Mouse (Mus musculus): ENCODE measurements around the gene Rhebl1. TPM values are rescaled to one million over a fixed set of nuclear protein-coding genes. Genes with fewer than 3 reads are reported as not detected.

Rhebl1 gene
- polyA plus RNA-seq, 1 experiment from 2014 or later: 33.0 TPM

DNA sequence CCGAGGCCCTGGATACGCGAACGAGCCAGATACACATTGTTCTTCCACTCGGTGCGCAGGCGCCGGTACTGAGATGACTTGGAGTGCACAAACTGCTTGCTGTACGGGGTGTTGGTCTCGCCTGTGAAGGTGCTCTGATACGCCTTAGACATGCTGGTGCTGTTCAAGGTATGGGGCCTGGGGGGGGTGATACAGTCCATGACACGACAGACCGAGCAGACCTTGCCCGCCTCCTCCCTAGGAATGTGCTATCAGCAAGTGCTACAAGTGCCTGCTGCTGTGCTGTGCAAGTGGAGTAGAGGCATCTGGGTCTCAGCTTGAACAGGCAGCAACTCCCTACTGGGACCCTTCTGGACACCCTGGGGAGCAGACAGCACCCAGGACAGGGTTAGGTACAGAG is 59.0 kb downstream of the Rhebl1 start:
- Histone ChIP-seq H3K4me2 (no peak overlapping the region), H3K27me3 (no peaks in the 10 kb centered on the region), H3K4me3 (no peak overlapping the region), H3K9ac (no peak overlapping the region), H3K4me1 (peaks cover 3% of the 10 kb centered on the region; the same call in 1 of the 2 replicates), H3K9me3 (replicated peaks) (no peaks in the 10 kb centered on the region), H3K36me3 (ENCODE audit: poor library complexity, severe bottlenecking) (peaks cover 77% of the 10 kb centered on the region), H3K27ac (no peak overlapping the region)
- no peak for ATAC-seq
- WGBS: 93% methylated on average over 14 of the region's 14 CpGs

DNA sequence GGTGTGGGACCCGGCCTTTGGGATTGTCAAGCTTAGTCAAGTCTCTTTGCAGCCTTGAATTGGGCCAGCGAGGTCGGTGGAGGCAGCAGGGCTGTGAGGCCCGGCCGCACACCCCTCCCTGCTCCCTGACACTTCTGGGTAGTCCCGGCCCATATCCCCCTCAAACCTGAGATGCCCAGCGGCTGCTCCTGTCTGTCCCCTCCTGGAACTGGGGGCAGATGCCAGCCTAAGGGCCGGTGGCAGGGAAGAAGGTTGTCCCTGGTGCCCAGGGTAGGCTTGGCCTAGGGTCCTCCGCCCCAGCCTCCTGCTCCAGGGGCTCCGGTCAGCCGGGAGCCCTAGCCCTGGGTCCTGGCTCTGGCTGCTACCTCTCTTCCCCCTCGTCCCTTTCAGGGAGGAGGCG is 60.3 kb downstream of the Rhebl1 start:
- WGBS: 87% methylated on average over 13 of the region's 13 CpGs
- Histone ChIP-seq H3K27me3 (no peaks in the 10 kb centered on the region), H3K4me1 (peaks cover 9% of the 10 kb centered on the region), H3K9me3 (replicated peaks) (no peaks in the 10 kb centered on the region), H3K4me3 (no peak overlapping the region), H3K4me2 (no peak overlapping the region), H3K9ac (no peak overlapping the region), H3K36me3 (ENCODE audit: poor library complexity, severe bottlenecking) (peaks cover 65% of the 10 kb centered on the region), H3K27ac (no peak overlapping the region)
- ATAC-seq: no peak

DNA sequence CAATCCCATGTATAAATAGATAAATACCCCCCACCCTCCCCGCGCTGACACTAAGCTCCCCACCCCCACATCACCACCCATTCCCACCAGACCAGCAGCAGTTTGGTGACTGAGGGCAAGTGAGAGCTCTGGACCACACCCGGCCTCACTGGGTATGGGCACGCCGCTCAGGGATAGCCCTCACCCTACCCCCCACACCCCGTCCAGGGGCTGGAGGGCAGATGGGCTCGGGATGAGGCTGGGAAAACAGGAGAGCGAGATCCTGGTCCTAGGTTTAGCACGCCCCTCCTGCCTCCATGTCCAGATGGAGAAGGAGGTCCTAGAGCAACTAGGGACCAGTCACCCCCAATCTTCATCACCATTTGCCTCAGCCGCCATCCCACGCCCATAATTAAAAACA is 61.1 kb downstream of the Rhebl1 start:
- H3K4me1 ChIP-seq: peaks cover 9% of the 10 kb centered on the region
- no peaks in the 10 kb centered on the region for H3K27me3 ChIP-seq
- H3K27ac ChIP-seq: no peak overlapping the region
- H3K4me2 ChIP-seq: no peak overlapping the region
- no peak overlapping the region for H3K9ac ChIP-seq
- H3K36me3 ChIP-seq (ENCODE audit: poor library complexity, severe bottlenecking): peaks cover 57% of the 10 kb centered on the region
- 89% methylated on average over 11 of the region's 11 CpGs for WGBS
- H3K4me3 ChIP-seq: no peak overlapping the region
- H3K9me3 ChIP-seq (replicated peaks): no peaks in the 10 kb centered on the region
- no peak for ATAC-seq

DNA sequence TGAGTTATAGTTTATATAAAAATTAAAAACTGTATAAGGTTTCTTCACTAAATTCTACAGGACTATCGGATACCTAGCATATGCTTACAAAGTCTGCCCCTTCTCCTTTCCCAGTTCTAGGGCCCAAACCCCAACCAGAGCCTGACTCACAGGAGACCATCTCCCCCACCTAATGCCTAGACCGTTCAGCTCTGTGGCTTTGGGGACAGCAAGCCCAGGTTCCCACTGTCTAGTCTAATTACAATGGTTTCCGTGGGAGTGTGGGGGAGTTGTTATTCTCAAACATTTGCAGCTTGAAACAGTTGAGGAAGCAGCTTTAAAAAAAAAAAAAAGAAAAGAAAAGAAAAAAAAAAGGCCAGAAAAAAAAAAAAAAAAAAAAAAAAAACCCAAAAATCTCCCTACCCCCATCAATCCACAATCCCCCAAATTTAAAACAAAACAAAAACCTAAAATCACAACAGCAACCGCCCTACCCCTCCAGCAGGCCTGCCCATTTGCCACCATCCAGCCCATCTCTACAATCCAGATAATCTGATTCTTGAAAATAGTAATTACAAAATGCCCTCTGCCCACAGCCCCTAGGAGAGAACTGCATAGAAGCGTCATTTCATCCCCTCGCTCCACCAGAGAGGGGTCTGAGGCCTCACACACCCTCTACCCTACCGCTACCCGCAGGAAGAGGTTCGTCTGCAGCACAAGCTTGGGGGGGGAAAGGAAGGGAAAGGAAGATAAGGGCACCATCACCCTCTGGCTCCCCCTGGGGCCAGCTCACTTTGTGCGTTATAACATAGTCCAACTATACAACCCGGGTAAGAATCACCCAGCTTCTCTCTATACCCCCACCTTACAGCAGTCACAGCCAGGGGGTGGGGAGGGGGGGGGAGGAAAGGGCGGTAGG is 61.9 kb downstream of the Rhebl1 start:
- H3K4me1 ChIP-seq: peaks cover 9% of the 10 kb centered on the region
- no peak for ATAC-seq
- peaks cover 48% of the 10 kb centered on the region for H3K36me3 ChIP-seq (ENCODE audit: poor library complexity, severe bottlenecking)
- no peak overlapping the region for H3K9ac ChIP-seq
- no peaks in the 10 kb centered on the region for H3K27me3 ChIP-seq
- 62% methylated on average over 12 of the region's 12 CpGs for WGBS
- no peak overlapping the region for H3K4me3 ChIP-seq
- H3K27ac ChIP-seq: 0 out of 2 replicates have a peak overlapping the region, but pooled peaks have one; percentile 76
- H3K4me2 ChIP-seq: peak overlapping the region; percentile 78; the same call in 1 of the 2 replicates
- H3K9me3 ChIP-seq (replicated peaks): no peaks in the 10 kb centered on the region

DNA sequence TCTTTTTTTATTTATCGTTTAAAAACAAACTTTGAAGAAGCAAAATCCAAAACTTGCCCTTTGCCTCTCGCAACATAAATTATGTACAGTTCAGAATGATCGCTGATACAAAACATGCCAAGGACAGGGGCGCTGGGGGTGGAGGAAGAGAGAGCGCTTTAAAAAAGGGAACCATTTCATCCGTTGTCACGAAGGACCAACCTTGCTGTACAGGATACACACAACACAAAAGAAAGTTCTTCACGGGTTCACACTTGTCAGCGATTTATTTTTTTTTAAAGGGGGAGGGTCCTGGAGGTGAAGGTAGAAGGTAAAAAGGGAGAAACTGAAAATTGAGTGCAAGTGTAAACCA is 62.7 kb downstream of the Rhebl1 start:
- H3K36me3 ChIP-seq (ENCODE audit: poor library complexity, severe bottlenecking): peaks cover 41% of the 10 kb centered on the region
- H3K4me2 ChIP-seq: peak overlapping the region; percentile 78
- H3K9ac ChIP-seq: peak overlapping the region; percentile 86
- peak overlapping the region; percentile 78 for H3K4me3 ChIP-seq
- H3K9me3 ChIP-seq (replicated peaks): no peaks in the 10 kb centered on the region
- peak overlapping the region; percentile 76 for H3K27ac ChIP-seq
- ATAC-seq: peak; percentile 54; the same call in 1 of the 2 replicates
- peaks cover 9% of the 10 kb centered on the region for H3K4me1 ChIP-seq
- H3K27me3 ChIP-seq: no peaks in the 10 kb centered on the region
- 19% methylated on average over 9 of the region's 9 CpGs for WGBS

DNA sequence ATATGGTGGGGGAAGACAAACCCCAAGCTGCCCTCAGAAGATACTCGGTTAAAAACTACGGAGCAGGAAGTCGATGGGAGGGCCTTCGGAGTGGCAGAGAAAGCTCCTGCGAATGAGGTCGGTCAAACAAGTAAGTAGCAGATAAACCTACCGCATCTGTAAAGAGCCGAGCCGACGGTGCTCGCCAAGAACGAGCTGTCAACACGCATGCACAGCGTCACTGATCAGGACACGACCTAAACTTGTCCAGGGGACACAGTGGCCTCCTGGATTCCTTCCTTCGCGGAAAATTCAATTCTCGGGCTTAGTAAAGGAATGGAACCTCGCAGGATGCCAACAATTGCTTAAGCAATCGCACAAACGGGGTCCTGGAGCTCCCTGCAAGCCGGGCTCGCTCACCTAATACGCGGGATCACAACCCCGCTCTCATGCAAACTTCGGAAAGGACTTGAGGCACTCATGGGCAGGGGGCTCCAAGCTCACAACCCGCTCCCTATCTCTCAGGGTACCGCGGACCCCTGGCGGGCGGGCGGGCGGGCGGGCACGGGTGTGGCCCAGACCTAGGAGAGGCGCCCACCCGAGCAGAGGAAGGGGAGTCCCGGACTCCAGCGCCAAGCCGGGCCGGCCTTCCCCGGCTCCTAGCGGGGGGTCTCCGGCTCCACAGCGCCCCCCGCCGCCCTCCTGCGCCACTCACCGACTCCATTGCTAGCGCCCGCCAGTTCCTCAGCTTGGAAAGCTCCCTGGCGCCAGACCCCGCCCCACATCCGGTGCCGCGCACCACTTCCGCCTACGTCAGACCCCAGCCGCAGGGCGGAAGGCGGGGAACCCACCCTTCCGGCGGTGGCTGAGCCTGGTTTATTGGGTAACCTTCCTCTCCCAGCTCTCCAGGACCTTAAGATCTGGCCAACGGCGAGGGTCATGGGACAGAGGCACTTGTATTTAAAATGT is 63.3 kb downstream of the Rhebl1 start, which contains the start of gene Prkag1:
TSS of gene Prkag1 (minus strand) at position 786 of the 948 bp plus-strand sequence.
- peak within 1 kb of the TSS; percentile 86 for H3K9ac ChIP-seq
- H3K27me3 ChIP-seq: no peaks in the 10 kb centered on the region
- peak within 1 kb of the TSS; percentile 78 for H3K4me3 ChIP-seq
- H3K27ac ChIP-seq: peak within 1 kb of the TSS; percentile 76
- peak within 1 kb of the TSS; percentile 78 for H3K4me2 ChIP-seq
- H3K36me3 ChIP-seq (ENCODE audit: poor library complexity, severe bottlenecking): peaks cover 34% of the 10 kb centered on the region
- ATAC-seq: peak; percentile 98
- WGBS: under 1% methylated on average over 63 of the region's 66 CpGs
- peaks cover 9% of the 10 kb centered on the region for H3K4me1 ChIP-seq
- no peaks in the 10 kb centered on the region for H3K9me3 ChIP-seq (replicated peaks)

Other genes starting within 250 kb of the Rhebl1 start
- 32.5 and 33.3 TPM in 2 replicates for gene Ddx23, start 231.6 kb downstream of the Rhebl1 start, polyA plus RNA-seq (2015; fragmentation: Nextera tagmentation; extraction: Ambion mirVana)
- gene Rnd1, start 217.1 kb downstream of the Rhebl1 start, polyA plus RNA-seq (2015; fragmentation: Nextera tagmentation; extraction: Ambion mirVana): 6.3 and 7.0 TPM in 2 replicates
- 2.1 TPM in 2 replicates for gene Ccdc65, start 186.3 kb downstream of the Rhebl1 start, polyA plus RNA-seq (2015; fragmentation: Nextera tagmentation; extraction: Ambion mirVana)
- gene Fkbp11, start 166.3 kb downstream of the Rhebl1 start, polyA plus RNA-seq (2015; fragmentation: Nextera tagmentation; extraction: Ambion mirVana): 3.0 and 4.9 TPM in 2 replicates
- 49.2 and 55.1 TPM in 2 replicates for gene Arf3, start 131.3 kb downstream of the Rhebl1 start, polyA plus RNA-seq (2015; fragmentation: Nextera tagmentation; extraction: Ambion mirVana)
- gene Wnt10b, start 116.4 kb downstream of the Rhebl1 start, polyA plus RNA-seq (2015; fragmentation: Nextera tagmentation; extraction: Ambion mirVana): not detected in 2 replicates
- not detected in 2 replicates for gene Wnt1, start 104.7 kb downstream of the Rhebl1 start, polyA plus RNA-seq (2015; fragmentation: Nextera tagmentation; extraction: Ambion mirVana)
- gene Ddn, start 85.0 kb downstream of the Rhebl1 start, polyA plus RNA-seq (2015; fragmentation: Nextera tagmentation; extraction: Ambion mirVana): 0.05 and 0.15 TPM in 2 replicates
- 95.9 and 99.4 TPM in 2 replicates for gene Prkag1, start 63.0 kb downstream of the Rhebl1 start, polyA plus RNA-seq (2015; fragmentation: Nextera tagmentation; extraction: Ambion mirVana)
- 13.7 and 14.3 TPM in 2 replicates for gene Kmt2d, start 23.3 kb downstream of the Rhebl1 start, polyA plus RNA-seq (2015; fragmentation: Nextera tagmentation; extraction: Ambion mirVana)
- 0.22 and 0.28 TPM in 2 replicates for gene Dhh, start 4.0 kb upstream of the Rhebl1 start, polyA plus RNA-seq (2015; fragmentation: Nextera tagmentation; extraction: Ambion mirVana)
- gene Lmbr1l, start 23.7 kb upstream of the Rhebl1 start, polyA plus RNA-seq (2015; fragmentation: Nextera tagmentation; extraction: Ambion mirVana): 39.8 and 47.1 TPM in 2 replicates
- 1,607 and 1,715 TPM in 2 replicates for gene Tuba1b, start 40.0 kb upstream of the Rhebl1 start, polyA plus RNA-seq (2015; fragmentation: Nextera tagmentation; extraction: Ambion mirVana)
- not detected in 2 replicates for gene Gm49450, start 59.0 kb upstream of the Rhebl1 start, polyA plus RNA-seq (2015; fragmentation: Nextera tagmentation; extraction: Ambion mirVana)
- 10,586 and 11,102 TPM in 2 replicates for gene Tuba1a, start 59.2 kb upstream of the Rhebl1 start, polyA plus RNA-seq (2015; fragmentation: Nextera tagmentation; extraction: Ambion mirVana)
- 97.6 and 102 TPM in 2 replicates for gene Tuba1c, start 135.4 kb upstream of the Rhebl1 start, polyA plus RNA-seq (2015; fragmentation: Nextera tagmentation; extraction: Ambion mirVana)
- 0.94 and 1.6 TPM in 2 replicates for gene Prph, start 160.6 kb upstream of the Rhebl1 start, polyA plus RNA-seq (2015; fragmentation: Nextera tagmentation; extraction: Ambion mirVana)
- 37.8 and 38.6 TPM in 2 replicates for gene Troap, start 180.0 kb upstream of the Rhebl1 start, polyA plus RNA-seq (2015; fragmentation: Nextera tagmentation; extraction: Ambion mirVana)
- 0.39 TPM in 1 of 2 replicates, not detected in the other for gene C1ql4, start 193.3 kb upstream of the Rhebl1 start, polyA plus RNA-seq (2015; fragmentation: Nextera tagmentation; extraction: Ambion mirVana)
- 0.25 and 0.84 TPM in 2 replicates for gene Dnajc22, start 198.6 kb upstream of the Rhebl1 start, polyA plus RNA-seq (2015; fragmentation: Nextera tagmentation; extraction: Ambion mirVana)
- 44.6 and 46.2 TPM in 2 replicates for gene Spats2, start 231.4 kb upstream of the Rhebl1 start, polyA plus RNA-seq (2015; fragmentation: Nextera tagmentation; extraction: Ambion mirVana)